Mouse (Mus musculus) neural tube, embryonic 11.5 days (tissue): ENCODE data around the gene Enthd1. TPM values are rescaled to one million over a fixed set of nuclear protein-coding genes. Genes with fewer than 3 reads are reported as not detected.

Source experiments
- ATAC-seq: fragments of 200-750 bp; cut with Nextera tagmentation; 2 replicates; pipeline ENCODE4 v1.8.0; 2017; ENCODE audit warnings: moderate number of reproducible peaks, mild to moderate bottlenecking, moderate TSS enrichment, moderate library complexity; ENCODE audit not compliant: insufficient read depth, low FRiP score, low TSS enrichment
- DNase-seq: peaks from one replicate; pipeline ENCODE4 v3.0.0-alpha.2; 2015; ENCODE audit warnings: low spot score
- H3K27ac ChIP-seq: fragments of 300-500 bp; sonication (generic); 2 replicates; pipeline ENCODE4 v1.5.1; 2014; ENCODE audit warnings: low read depth, mild to moderate bottlenecking, low read length
- H3K27me3 ChIP-seq: fragments of 300-500 bp; sonication (generic); 2 replicates; pipeline ENCODE4 v1.6.1; 2014; ENCODE audit warnings: mild to moderate bottlenecking, low read length, mixed read lengths; ENCODE audit not compliant: control insufficient read depth, insufficient read depth
- H3K36me3 ChIP-seq: fragments of 300-500 bp; sonication (generic); 2 replicates; pipeline ENCODE4 v1.6.1; 2014; ENCODE audit warnings: mild to moderate bottlenecking, low read length, moderate library complexity, mixed read lengths; ENCODE audit not compliant: control insufficient read depth, insufficient read depth
- H3K4me1 ChIP-seq: fragments of 300-500 bp; sonication (generic); 2 replicates; pipeline ENCODE4 v1.6.1; 2014; ENCODE audit warnings: low read length, mixed read lengths; ENCODE audit not compliant: control insufficient read depth, insufficient read depth
- H3K4me2 ChIP-seq: fragments of 300-500 bp; sonication (generic); 2 replicates; pipeline ENCODE4 v1.6.1; 2014; ENCODE audit warnings: low read depth, mild to moderate bottlenecking, moderate library complexity
- H3K4me3 ChIP-seq: fragments of 300-500 bp; sonication (generic); 2 replicates; pipeline ENCODE4 v1.5.1; 2014; ENCODE audit warnings: low read depth, low read length
- H3K9ac ChIP-seq: fragments of 300-500 bp; sonication (generic); 2 replicates; pipeline ENCODE4 v1.6.1; 2014; ENCODE audit warnings: mild to moderate bottlenecking, low read length
- H3K9me3 ChIP-seq: fragments of 300-500 bp; sonication (generic); 2 replicates; pipeline ENCODE4 v1.6.1; 2016; ENCODE audit warnings: low read length; ENCODE audit not compliant: control insufficient read depth
- WGBS: fragments of 180-500 bp; shearing (Covaris S2); extraction: QIAGEN DNeasy Blood & Tissue Kit; methylation state at CpG from one replicate; pipeline ENCODE4 v1.1.7; 2014; 5-methylcytosine and 5-hydroxymethylcytosine counted together
- polyA plus RNA-seq: library from polyadenylated mRNA; unstranded; fragments of >200 nt; fragmentation: Nextera tagmentation; extraction: Ambion mirVana; gene quantifications from 2 replicates; pipeline ENCODE4 v1.2.1, GENCODE M21; 2014

Enthd1 gene
- polyA plus RNA-seq, 1 experiment from 2014 or later: not detected

DNA sequence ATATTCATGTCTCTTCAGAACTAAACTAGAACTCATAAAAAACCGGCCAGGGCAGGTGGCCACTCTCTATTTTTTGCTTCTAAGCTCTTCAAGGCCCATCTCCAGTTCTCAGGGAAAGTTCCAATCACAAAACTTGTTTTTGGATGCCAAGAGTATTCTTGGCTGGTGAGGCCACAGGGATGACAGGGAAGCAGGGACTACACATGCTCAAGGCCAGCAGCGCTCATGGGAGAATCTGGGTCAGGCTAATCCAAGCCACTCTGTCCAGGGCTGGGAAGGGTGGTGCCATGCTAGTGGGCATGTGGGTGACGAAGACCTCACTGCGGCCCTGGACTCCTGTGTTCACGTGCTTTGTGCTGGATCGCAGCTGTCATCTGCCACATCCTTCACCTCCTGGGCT, 110.5 kb downstream of the Enthd1 start:
- H3K4me2 ChIP-seq: no peak overlapping the region
- H3K27ac ChIP-seq: no peak overlapping the region
- no peaks in the 10 kb centered on the region for H3K36me3 ChIP-seq
- DNase-seq (no peak), ATAC-seq (no peak)
- 0 out of 2 replicates have a peak, but pooled peaks cover 2% of the 10 kb centered on the region for H3K4me1 ChIP-seq
- 71% methylated on average over 6 of the region's 6 CpGs for WGBS
- H3K9ac ChIP-seq: no peak overlapping the region
- H3K9me3 ChIP-seq: no peaks in the 10 kb centered on the region
- no peak overlapping the region for H3K4me3 ChIP-seq
- no peaks in the 10 kb centered on the region for H3K27me3 ChIP-seq

DNA sequence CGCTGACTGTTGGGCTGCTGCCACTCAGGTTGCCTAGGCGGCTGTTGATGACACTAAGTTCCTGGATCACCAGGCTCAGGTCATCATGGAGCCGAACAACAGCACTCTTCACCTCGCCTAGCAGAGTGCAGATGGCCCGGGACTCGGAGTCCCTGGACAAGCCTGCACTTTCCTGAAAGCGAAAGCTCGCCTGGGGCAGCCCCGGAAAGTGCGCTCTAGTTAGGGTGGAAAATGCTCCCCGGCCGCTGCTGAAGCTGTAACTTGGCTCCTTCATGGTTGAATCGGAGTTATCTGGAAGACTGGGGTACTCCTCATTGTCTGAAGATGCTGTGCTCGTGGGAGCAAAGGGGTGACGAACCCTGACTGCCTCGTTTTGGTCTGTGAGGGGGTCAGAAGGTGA, 112.5 kb downstream of the Enthd1 start:
- H3K9ac ChIP-seq: no peak overlapping the region
- 0 out of 2 replicates have a peak, but pooled peaks cover 2% of the 10 kb centered on the region for H3K4me1 ChIP-seq
- DNase-seq (no peak), ATAC-seq (no peak)
- WGBS: 43% methylated on average over 16 of the region's 16 CpGs
- no peaks in the 10 kb centered on the region for H3K36me3 ChIP-seq
- no peaks in the 10 kb centered on the region for H3K9me3 ChIP-seq
- no peak overlapping the region for H3K4me3 ChIP-seq
- no peak overlapping the region for H3K4me2 ChIP-seq
- H3K27me3 ChIP-seq: no peaks in the 10 kb centered on the region
- H3K27ac ChIP-seq: no peak overlapping the region

DNA sequence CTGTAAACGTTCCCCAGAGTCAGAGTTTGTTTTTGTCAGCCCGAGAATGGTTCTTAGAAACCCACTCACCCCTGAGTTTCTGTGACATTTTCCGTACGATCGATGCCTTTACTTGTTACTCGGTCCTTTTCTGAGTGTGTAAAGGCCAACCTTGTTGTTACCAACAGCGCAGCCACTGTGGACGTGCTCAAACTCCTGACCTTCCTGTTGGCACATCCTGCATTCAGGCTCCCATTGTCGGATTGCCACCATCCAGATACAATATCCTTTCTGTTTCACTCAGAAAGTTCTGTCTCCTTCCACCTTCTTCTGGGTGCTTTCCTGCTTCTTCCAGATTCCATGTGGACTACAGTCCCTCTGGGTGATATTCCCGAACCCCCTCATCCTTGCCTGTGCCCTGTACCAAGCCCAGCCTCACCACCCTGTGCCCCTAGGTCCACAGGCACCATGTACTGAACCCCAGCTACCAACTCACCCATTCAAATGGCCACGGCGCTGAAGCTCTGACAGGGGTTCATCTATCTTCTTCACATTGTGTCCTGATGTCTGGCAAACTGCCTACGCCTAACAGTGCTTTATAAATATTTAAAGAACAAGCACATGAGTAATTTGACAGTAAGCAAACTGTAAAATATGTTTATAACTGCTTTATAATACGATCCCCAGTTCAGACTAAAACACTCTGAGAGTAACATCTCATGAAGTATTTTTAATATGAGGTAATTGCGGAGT, 118.8 kb downstream of the Enthd1 start:
- Histone ChIP-seq H3K36me3 (no peaks in the 10 kb centered on the region), H3K9me3 (no peaks in the 10 kb centered on the region), H3K4me1 (no peaks in the 10 kb centered on the region), H3K27me3 (no peaks in the 10 kb centered on the region), H3K4me2 (no peak overlapping the region), H3K4me3 (no peak overlapping the region), H3K27ac (no peak overlapping the region), H3K9ac (no peak overlapping the region)
- ATAC-seq (no peak), DNase-seq (no peak)
- 86% methylated on average over 15 of the region's 15 CpGs for WGBS

DNA sequence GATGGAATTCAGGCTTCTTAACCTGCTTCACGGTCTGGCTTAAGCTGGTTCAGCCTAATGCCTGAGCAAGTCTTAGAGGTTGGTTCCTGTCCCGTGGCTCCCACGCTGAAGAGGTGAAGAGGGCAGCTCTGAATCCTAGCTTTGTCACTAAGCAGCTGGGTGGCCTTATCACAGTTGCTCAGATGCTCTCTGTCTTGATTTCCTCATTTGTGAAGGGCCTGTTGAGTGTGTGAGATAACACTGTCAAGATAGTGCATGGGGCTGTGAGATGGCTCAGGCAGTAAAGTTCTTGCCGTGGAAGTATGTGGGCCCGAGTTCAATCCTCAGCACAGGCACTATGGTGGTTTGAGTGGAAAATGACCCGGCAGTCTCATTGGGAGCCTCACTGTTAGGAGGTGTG, 124.8 kb downstream of the Enthd1 start:
- WGBS: 82% methylated on average over 6 of the region's 6 CpGs

DNA sequence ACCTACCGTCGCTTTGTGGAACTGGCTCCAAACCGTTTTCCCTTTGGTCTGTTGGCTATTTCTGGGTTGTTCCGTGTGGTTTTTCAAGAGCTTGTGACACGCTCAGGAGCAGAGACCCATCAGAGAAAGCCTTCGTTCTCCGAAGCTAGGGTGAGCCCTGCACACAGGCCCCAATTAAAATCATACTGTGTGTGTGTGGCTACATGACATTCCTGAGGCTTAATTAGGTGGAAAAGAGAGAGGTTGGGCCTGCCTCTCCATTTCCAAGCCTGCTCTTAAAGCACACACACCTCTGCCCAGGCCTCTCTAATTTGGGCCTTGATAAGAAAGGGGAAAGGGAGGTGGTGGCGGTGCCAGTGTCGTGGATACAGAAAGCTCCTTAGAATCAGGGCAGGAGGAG, 126.5 kb downstream of the Enthd1 start:
- Histone ChIP-seq H3K9ac (no peak overlapping the region), H3K27me3 (no peaks in the 10 kb centered on the region), H3K4me2 (no peak overlapping the region), H3K36me3 (no peaks in the 10 kb centered on the region), H3K4me3 (no peak overlapping the region), H3K9me3 (no peaks in the 10 kb centered on the region), H3K27ac (no peak overlapping the region), H3K4me1 (no peaks in the 10 kb centered on the region)
- 80% methylated on average over 9 of the region's 9 CpGs for WGBS
- DNase-seq: no peak
- no peak for ATAC-seq

More for the DNA sequence above, 124.8 kb downstream of the Enthd1 start:
- H3K4me2 ChIP-seq: no peak overlapping the region
- DNase-seq (no peak), ATAC-seq (no peak)
- no peaks in the 10 kb centered on the region for H3K36me3 ChIP-seq
- no peaks in the 10 kb centered on the region for H3K4me1 ChIP-seq
- no peak overlapping the region for H3K27ac ChIP-seq
- H3K9me3 ChIP-seq: no peaks in the 10 kb centered on the region
- no peak overlapping the region for H3K4me3 ChIP-seq
- no peaks in the 10 kb centered on the region for H3K27me3 ChIP-seq
- no peak overlapping the region for H3K9ac ChIP-seq

DNA sequence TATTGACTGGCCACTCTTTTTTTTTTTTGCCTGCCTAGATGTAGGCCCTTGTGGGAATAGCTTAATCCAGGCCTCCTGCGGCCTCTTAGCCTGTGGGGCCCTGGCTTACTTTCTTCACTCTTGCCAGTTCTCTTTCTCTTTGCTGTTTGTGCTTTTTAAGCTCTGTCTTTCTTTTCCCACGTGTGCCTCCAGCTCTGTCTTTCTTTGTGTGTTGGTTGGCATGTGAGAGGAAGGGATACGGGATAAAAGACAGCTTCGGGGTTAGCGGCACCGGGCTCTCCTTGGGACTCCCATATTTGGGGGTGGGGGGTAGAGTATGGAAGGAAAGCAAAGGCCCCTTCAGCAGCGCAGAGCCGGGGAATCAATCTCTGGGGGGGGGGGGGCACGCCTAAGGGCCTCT, 127.0 kb downstream of the Enthd1 start:
- H3K27ac ChIP-seq: no peak overlapping the region
- DNase-seq: no peak

DNA sequence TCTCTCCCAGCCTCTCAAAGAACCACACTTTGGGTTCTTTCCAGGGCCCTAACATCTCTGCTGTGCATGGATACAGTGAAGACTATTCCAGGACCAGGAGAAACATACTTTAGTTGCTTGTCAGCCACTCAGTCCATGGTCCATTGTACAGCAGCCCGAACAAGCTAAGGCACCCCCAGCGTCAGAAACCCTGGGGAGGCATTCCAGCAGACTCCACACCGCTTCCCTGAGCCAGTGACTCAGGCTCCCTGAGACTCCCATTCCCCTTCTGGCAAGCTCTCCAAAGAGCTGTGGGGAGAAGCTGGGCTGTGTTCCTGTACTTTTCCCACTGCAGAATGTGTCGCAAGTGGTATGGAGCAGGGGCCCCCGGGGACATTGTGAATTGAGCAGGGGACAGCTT, 128.0 kb downstream of the Enthd1 start:
- Histone ChIP-seq H3K27me3 (no peaks in the 10 kb centered on the region), H3K36me3 (no peaks in the 10 kb centered on the region), H3K4me3 (no peak overlapping the region), H3K4me1 (no peaks in the 10 kb centered on the region), H3K9ac (no peak overlapping the region), H3K4me2 (no peak overlapping the region), H3K27ac (no peak overlapping the region), H3K9me3 (no peaks in the 10 kb centered on the region)
- 89% methylated on average over 5 of the region's 5 CpGs for WGBS
- no peak for DNase-seq
- ATAC-seq: no peak

More for the DNA sequence above, 127.0 kb downstream of the Enthd1 start:
- Histone ChIP-seq H3K9ac (no peak overlapping the region), H3K9me3 (no peaks in the 10 kb centered on the region), H3K27me3 (no peaks in the 10 kb centered on the region), H3K4me1 (no peaks in the 10 kb centered on the region), H3K36me3 (no peaks in the 10 kb centered on the region), H3K4me2 (no peak overlapping the region), H3K4me3 (no peak overlapping the region)
- no peak for ATAC-seq
- WGBS: 82% methylated on average over 9 of the region's 9 CpGs

DNA sequence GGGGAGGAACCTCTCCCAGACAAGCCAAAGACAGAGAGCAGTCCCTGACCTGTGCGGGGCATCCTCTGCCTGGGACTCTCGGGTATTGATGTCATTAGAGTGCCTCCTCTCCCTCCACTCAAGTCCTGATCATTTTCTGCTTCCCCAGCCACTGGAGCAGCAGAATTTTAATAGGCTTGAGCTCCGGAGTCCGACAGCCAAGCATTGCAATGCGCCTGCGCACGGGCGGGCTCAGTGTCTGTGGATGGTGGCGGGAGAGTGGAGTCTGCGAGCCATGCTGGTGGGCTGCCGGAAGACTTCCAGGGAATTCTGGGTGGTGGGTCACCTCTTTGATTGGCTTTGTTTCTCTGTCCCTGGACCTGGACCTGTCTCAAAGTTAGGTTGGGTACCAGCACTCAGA, 134.6 kb downstream of the Enthd1 start:
- no peaks in the 10 kb centered on the region for H3K4me1 ChIP-seq
- ATAC-seq: no peak
- no peak overlapping the region for H3K27ac ChIP-seq
- no peaks in the 10 kb centered on the region for H3K27me3 ChIP-seq
- no peak overlapping the region for H3K9ac ChIP-seq
- WGBS: 84% methylated on average over 11 of the region's 11 CpGs
- no peak overlapping the region for H3K4me3 ChIP-seq
- H3K36me3 ChIP-seq: no peaks in the 10 kb centered on the region
- no peaks in the 10 kb centered on the region for H3K9me3 ChIP-seq
- no peak for DNase-seq
- no peak overlapping the region for H3K4me2 ChIP-seq

DNA sequence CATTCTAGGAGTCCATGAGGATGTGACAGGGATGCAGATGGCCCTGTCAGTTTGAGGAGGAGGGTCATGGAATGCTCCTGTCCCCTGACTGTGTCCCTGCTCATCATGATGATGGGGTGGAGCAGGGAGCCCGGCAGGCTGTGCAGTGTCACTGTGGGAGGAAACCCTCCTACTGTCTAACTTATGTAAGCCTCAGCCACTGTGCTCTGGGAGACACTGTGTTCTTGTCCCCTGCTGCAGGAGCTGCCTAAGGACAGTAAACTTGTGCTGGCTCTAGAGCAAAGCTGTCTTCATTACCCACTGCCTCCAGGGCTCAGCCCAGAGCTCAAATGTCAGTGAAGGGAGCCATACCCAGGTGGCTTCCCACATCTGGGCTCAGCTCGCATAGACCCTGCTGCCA, 146.8 kb downstream of the Enthd1 start:
- Histone ChIP-seq H3K4me1 (no peaks in the 10 kb centered on the region), H3K27me3 (no peaks in the 10 kb centered on the region), H3K27ac (no peak overlapping the region), H3K4me3 (no peak overlapping the region), H3K36me3 (no peaks in the 10 kb centered on the region), H3K9me3 (no peaks in the 10 kb centered on the region), H3K4me2 (no peak overlapping the region), H3K9ac (no peak overlapping the region)
- ATAC-seq: no peak
- no peak for DNase-seq
- WGBS: 78% methylated on average over 2 of the region's 2 CpGs
